Mouse (Mus musculus) urinary bladder, postnatal 10 days (tissue): ENCODE measurements around the gene Dand5.

Experiments used
- DNase-seq: peaks from one replicate; pipeline ENCODE4 v3.0.0; 2022; ENCODE audit warnings: low spot score

Gene Dand5

GRCm38 (mm10) chr8:84799999-84800831 is 22.4 kb downstream of the Dand5 start, which contains the start of gene Nfix:
Nfix (minus strand) TSS chr8:84800344.
- no peak for DNase-seq

GRCm38 (mm10) chr8:84799136-84799931 is 23.3 kb downstream of the Dand5 start:
- no peak for DNase-seq

- no peak for DNase-seq
These were observed 24.0 kb downstream of the Dand5 start for GRCm38 (mm10) chr8:84798446-84799135.

GRCm38 (mm10) chr8:84797971-84798370 is 24.7 kb downstream of the Dand5 start:
- DNase-seq: no peak

GRCm38 (mm10) chr8:84797256-84797797 is 25.3 kb downstream of the Dand5 start:
- no peak for DNase-seq

- no peak for DNase-seq
These were observed 28.1 kb downstream of the Dand5 start for GRCm38 (mm10) chr8:84794486-84794885.

GRCm38 (mm10) chr8:84793791-84794485 is 28.7 kb downstream of the Dand5 start:
- no peak for DNase-seq

- DNase-seq: no peak
These were observed 29.5 kb downstream of the Dand5 start for GRCm38 (mm10) chr8:84793134-84793533.

GRCm38 (mm10) chr8:84792429-84792947 is 30.1 kb downstream of the Dand5 start:
- DNase-seq: no peak

- no peak for DNase-seq
These were observed 32.1 kb downstream of the Dand5 start for GRCm38 (mm10) chr8:84790537-84790936.

- DNase-seq: no peak
These were observed 32.7 kb downstream of the Dand5 start for GRCm38 (mm10) chr8:84789855-84790486.

- no peak for DNase-seq
These were observed 33.3 kb downstream of the Dand5 start for GRCm38 (mm10) chr8:84789345-84789744.

- peak; percentile 55 for DNase-seq
These were observed 33.7 kb downstream of the Dand5 start for GRCm38 (mm10) chr8:84788896-84789295.

- no peak for DNase-seq
These were observed 34.9 kb downstream of the Dand5 start for GRCm38 (mm10) chr8:84787523-84788302.

- DNase-seq: no peak
These were observed 35.7 kb downstream of the Dand5 start for GRCm38 (mm10) chr8:84786801-84787467.

GRCm38 (mm10) chr8:84785756-84786677 is 36.6 kb downstream of the Dand5 start:
- no peak for DNase-seq

- DNase-seq: no peak
These were observed 37.2 kb downstream of the Dand5 start for GRCm38 (mm10) chr8:84785506-84785755.

GRCm38 (mm10) chr8:84784681-84785505 is 37.7 kb downstream of the Dand5 start:
- DNase-seq: no peak
